ENCODE assay signal across 7 mouse cellular contexts in the genomic region with DNA sequence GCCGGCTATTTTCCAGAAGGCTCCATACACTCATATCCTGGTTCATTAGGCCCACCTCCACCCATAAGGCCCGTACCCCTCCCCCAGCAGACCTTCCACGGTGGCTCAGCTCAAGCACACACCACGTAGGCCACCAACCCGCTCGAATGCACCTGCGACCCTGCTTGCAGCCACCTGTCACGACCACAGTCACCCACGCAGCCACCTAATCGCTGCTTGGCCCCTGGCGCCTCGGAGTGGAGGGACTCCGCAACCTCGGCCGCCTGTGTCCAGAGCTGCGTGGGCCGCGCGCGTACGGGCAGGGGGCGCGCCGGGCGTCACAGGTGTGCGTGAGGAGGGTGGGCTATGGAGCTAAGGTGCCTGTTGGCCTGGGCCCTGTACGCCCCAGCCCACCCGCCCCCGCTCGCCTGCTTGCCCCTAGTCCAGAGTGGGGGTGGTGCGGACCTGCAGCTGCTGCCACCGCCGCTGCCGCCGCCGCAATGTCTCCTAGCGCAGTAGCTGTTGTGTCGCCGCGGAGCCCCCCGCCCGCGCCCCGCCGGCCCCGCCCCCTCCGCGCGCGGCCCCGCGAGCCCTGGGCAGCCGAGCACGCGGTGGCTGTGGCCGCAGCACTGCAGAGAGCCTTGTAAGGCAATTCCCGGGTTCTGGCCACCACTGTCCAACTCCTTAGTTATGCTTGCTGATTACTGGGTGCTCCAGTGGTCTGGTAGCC. TPM values are rescaled to one million over a fixed set of nuclear protein-coding genes. Genes with fewer than 3 reads are reported as not detected.
DNase-seq lines count a peak whose midpoint lies in the region; ATAC-seq and TF ChIP-seq lines count a peak whose summit lies in the region.

Gene Pnck (minus strand): TSS at position 543 of the 709 bp plus-strand sequence.

- no peaks in the 10 kb centered on the region for H3K27me3 ChIP-seq in cerebellum, adult 2 months (ENCODE audit: control insufficient read depth, insufficient read depth, low read length)
- peaks cover 51% of the 10 kb centered on the region for H3K27me3 ChIP-seq in forebrain, embryonic 10.5 days (ENCODE audit: poor library complexity, severe bottlenecking)
- no peaks in the 10 kb centered on the region for H3K27me3 ChIP-seq in midbrain, embryonic 14.5 days (ENCODE audit: control insufficient read depth, insufficient read depth, low read length)

- no peak for TF ChIP-seq CTCF in cerebellum, adult 2 months (IDR thresholded peaks at IDR 0.05; ENCODE audit: borderline replicate concordance, insufficient read depth, low read depth, low read length)

- peaks cover 18% of the 10 kb centered on the region for H3K4me1 ChIP-seq in cerebellum, adult 2 months (ENCODE audit: control insufficient read depth, insufficient read depth, low read length)
- peaks cover 15% of the 10 kb centered on the region for H3K4me1 ChIP-seq in forebrain, embryonic 10.5 days
- H3K4me1 ChIP-seq in midbrain, embryonic 14.5 days (ENCODE audit: control insufficient read depth, insufficient read depth, low read length) = 0 out of 2 replicates have a peak, but pooled peaks cover 5% of the 10 kb centered on the region

- DNase-seq in layer of hippocampus, adult 18-20 months (ENCODE audit: low spot score in 2 of 2) = no peak
- no peak for DNase-seq in layer of hippocampus, adult 9-10 months (ENCODE audit: low spot score)
- DNase-seq in cerebellum, adult 2 months = peak; percentile 37 to 53
- peak; percentile 35 for DNase-seq in forebrain, embryonic 10.5 days (ENCODE audit: extremely low spot score, low spot score)
- no peak for DNase-seq in layer of hippocampus, adult 8-10 months (ENCODE audit: low spot score in 2 of 2)
- peak; percentile 74 for DNase-seq in midbrain, embryonic 14.5 days
- no peak for DNase-seq in c-Kit-positive CD71-positive TER-119-positive erythroid progenitor cells, embryonic 14.5 days (ENCODE audit: low spot score)

- no peak for TF ChIP-seq POLR2A in cerebellum, adult 2 months (IDR thresholded peaks at IDR 0.05; ENCODE audit: borderline replicate concordance, insufficient read depth, low read length)

- peak within 1 kb of the TSS; percentile 49 for H3K9ac ChIP-seq in midbrain, embryonic 14.5 days (replicated peaks; ENCODE audit: low read length)

- H3K4me2 ChIP-seq in midbrain, embryonic 14.5 days (ENCODE audit: low read length) = peak within 1 kb of the TSS; percentile 57

- no peaks in the 10 kb centered on the region for H3K36me3 ChIP-seq in forebrain, embryonic 10.5 days (replicated peaks)
- no peaks in the 10 kb centered on the region for H3K36me3 ChIP-seq in midbrain, embryonic 14.5 days (ENCODE audit: control insufficient read depth, insufficient read depth, low read length)

- 24% methylated on average over 38 of the region's 57 CpGs for WGBS in cerebellum, adult 2 months
- WGBS in forebrain, embryonic 10.5 days = 15% methylated on average over 55 of the region's 57 CpGs
- 27% methylated on average over 47 of the region's 57 CpGs for WGBS in midbrain, embryonic 14.5 days

- no peaks in the 10 kb centered on the region for H3K9me3 ChIP-seq in forebrain, embryonic 10.5 days
- no peaks in the 10 kb centered on the region for H3K9me3 ChIP-seq in midbrain, embryonic 14.5 days (ENCODE audit: control insufficient read depth, low read length)

- H3K27ac ChIP-seq in cerebellum, adult 2 months (ENCODE audit: insufficient read depth, low read length) = peak within 1 kb of the TSS; percentile 68
- peak within 1 kb of the TSS; percentile 78 for H3K27ac ChIP-seq in forebrain, embryonic 10.5 days
- H3K27ac ChIP-seq in midbrain, embryonic 14.5 days (replicated peaks; ENCODE audit: low read depth, low read length) = peak within 1 kb of the TSS; percentile 60

- ATAC-seq in midbrain, embryonic 14.5 days (ENCODE audit: low FRiP score, low TSS enrichment) = peak; percentile 74

- H3K4me3 ChIP-seq in cerebellum, adult 2 months (replicated peaks; ENCODE audit: insufficient read depth, low read depth, low read length) = peak within 1 kb of the TSS; percentile 58
- peak within 1 kb of the TSS; percentile 61 for H3K4me3 ChIP-seq in forebrain, embryonic 10.5 days
- peak within 1 kb of the TSS; percentile 48 for H3K4me3 ChIP-seq in midbrain, embryonic 14.5 days (replicated peaks; ENCODE audit: low read depth, low read length)

RNA-seq across cellular contexts. Expression of gene Pnck, which starts in this region (rescaled TPM):
- total RNA-seq in layer of hippocampus, adult 18-20 months (2021) = 100 to 1,000 TPM; 107 to 135 TPM
- 92.0 and 97.8 TPM in 2 replicates for polyA plus RNA-seq in cerebellum, adult 2 months (2012; rRNA removed)
- polyA plus RNA-seq in forebrain, embryonic 10.5 days (2016; fragmentation: Nextera tagmentation; extraction: Ambion mirVana) = 6.6 and 8.9 TPM in 2 replicates
- 100 to 1,000 TPM; 115 to 126 (median 117) TPM for total RNA-seq in layer of hippocampus, adult 8-10 months (2022)
- polyA plus RNA-seq in midbrain, embryonic 14.5 days (2014; fragmentation: Nextera tagmentation; extraction: Ambion mirVana) = 138 and 176 TPM in 2 replicates

Comparison
In these comparisons a context has a peak if more than half of its experiments do, and no peak if none do; other contexts are left out.
1. DNase-seq: peak in cerebellum, adult 2 months (2 of 2), forebrain, embryonic 10.5 days (single experiment) and midbrain, embryonic 14.5 days (single experiment); none in layer of hippocampus, adult 18-20 months (0 of 2), layer of hippocampus, adult 9-10 months (single experiment), layer of hippocampus, adult 8-10 months (0 of 2) and c-Kit-positive CD71-positive TER-119-positive erythroid progenitor cells, embryonic 14.5 days (single experiment).
2. Peak in every context shown above with its lines, with median percentiles within 50 percentile points of each other: H3K27ac ChIP-seq and H3K4me3 ChIP-seq.